Mouse (Mus musculus): Measurements from ENCODE around the gene Fads1. TPM values are rescaled to one million over a fixed set of nuclear protein-coding genes. Genes with fewer than 3 reads are reported as not detected.
"Not testable (repeated sequence)": the region's sequence is repeated elsewhere in the genome, so short reads cannot be mapped to it uniquely, and the experiment has no call there.

Gene Fads1
- polyA plus RNA-seq, 1 experiment from 2014 or later = 44.5 TPM

GRCm38 (mm10) chr19:10168441-10168840 is 14.2 kb upstream of the Fads1 start:
- Histone ChIP-seq H3K27me3 (replicated peaks; ENCODE audit: insufficient read depth, low read length) (no peaks in the 10 kb centered on the region), H3K36me3 (ENCODE audit: insufficient read depth, low read length) (no peaks in the 10 kb centered on the region), H3K4me3 (ENCODE audit: low read depth, low read length) (no peak overlapping the region), H3K4me1 (ENCODE audit: insufficient read depth, low read depth, low read length) (no peaks in the 10 kb centered on the region), H3K27ac (ENCODE audit: low read length) (no peak overlapping the region), H3K9ac (replicated peaks; ENCODE audit: low read depth) (no peak overlapping the region), H3K9me3 (ENCODE audit: low read length) (no peaks in the 10 kb centered on the region), H3K4me2 (replicated peaks; ENCODE audit: low read depth, low read length) (no peak overlapping the region)
- no peak for ATAC-seq
- no peak for DNase-seq (ENCODE audit: low spot score)
- WGBS = 57% methylated on average over 3 of the region's 3 CpGs
- no peak for TF ChIP-seq EP300 (IDR thresholded peaks at IDR 0.05)
- TF ChIP-seq CTCF (IDR thresholded peaks at IDR 0.05) = no peak

- TF ChIP-seq EP300 (IDR thresholded peaks at IDR 0.05) = no peak
- TF ChIP-seq CTCF (IDR thresholded peaks at IDR 0.05) = no peak
- H3K4me3 ChIP-seq (ENCODE audit: low read depth, low read length) = no peak overlapping the region
- H3K9me3 ChIP-seq (ENCODE audit: low read length) = no peaks in the 10 kb centered on the region
- H3K36me3 ChIP-seq (ENCODE audit: insufficient read depth, low read length) = no peaks in the 10 kb centered on the region
- ATAC-seq (no peak), DNase-seq (ENCODE audit: low spot score) (no peak)
- H3K9ac ChIP-seq (replicated peaks; ENCODE audit: low read depth) = no peak overlapping the region
- no peak overlapping the region for H3K4me2 ChIP-seq (replicated peaks; ENCODE audit: low read depth, low read length)
- no peak overlapping the region for H3K27ac ChIP-seq (ENCODE audit: low read length)
- no peaks in the 10 kb centered on the region for H3K27me3 ChIP-seq (replicated peaks; ENCODE audit: insufficient read depth, low read length)
- no peaks in the 10 kb centered on the region for H3K4me1 ChIP-seq (ENCODE audit: insufficient read depth, low read depth, low read length)
Observed at GRCm38 (mm10) chr19:10169179-10169578, 13.5 kb upstream of the Fads1 start.

GRCm38 (mm10) chr19:10169692-10170330 is 12.9 kb upstream of the Fads1 start:
- WGBS = 94% methylated on average over 3 of the region's 3 CpGs
- not testable (repeated sequence) for H3K9ac ChIP-seq (replicated peaks; ENCODE audit: low read depth); H3K27me3 ChIP-seq (replicated peaks; ENCODE audit: insufficient read depth, low read length); DNase-seq (ENCODE audit: low spot score); H3K4me2 ChIP-seq (replicated peaks; ENCODE audit: low read depth, low read length); H3K9me3 ChIP-seq (ENCODE audit: low read length); H3K27ac ChIP-seq (ENCODE audit: low read length); ATAC-seq; H3K4me1 ChIP-seq (ENCODE audit: insufficient read depth, low read depth, low read length); H3K36me3 ChIP-seq (ENCODE audit: insufficient read depth, low read length); H3K4me3 ChIP-seq (ENCODE audit: low read depth, low read length)

GRCm38 (mm10) chr19:10170466-10170865 is 12.2 kb upstream of the Fads1 start:
- Histone ChIP-seq H3K27ac (ENCODE audit: low read length) (no peak overlapping the region), H3K9ac (replicated peaks; ENCODE audit: low read depth) (no peak overlapping the region), H3K4me1 (ENCODE audit: insufficient read depth, low read depth, low read length) (no peaks in the 10 kb centered on the region), H3K36me3 (ENCODE audit: insufficient read depth, low read length) (no peaks in the 10 kb centered on the region), H3K9me3 (ENCODE audit: low read length) (no peaks in the 10 kb centered on the region), H3K27me3 (replicated peaks; ENCODE audit: insufficient read depth, low read length) (no peaks in the 10 kb centered on the region), H3K4me2 (replicated peaks; ENCODE audit: low read depth, low read length) (no peak overlapping the region), H3K4me3 (ENCODE audit: low read depth, low read length) (no peak overlapping the region)
- ATAC-seq = no peak
- no peak for DNase-seq (ENCODE audit: low spot score)
- TF ChIP-seq CTCF (IDR thresholded peaks at IDR 0.05) (no peak), EP300 (IDR thresholded peaks at IDR 0.05) (no peak)
- WGBS = 40% methylated on average over 1 of the region's 1 CpGs

- WGBS = 79% methylated on average over 7 of the region's 7 CpGs
- no peak overlapping the region for H3K4me3 ChIP-seq (ENCODE audit: low read depth, low read length)
Observed at GRCm38 (mm10) chr19:10171359-10171758, 11.3 kb upstream of the Fads1 start.

GRCm38 (mm10) chr19:10171846-10172245 is 10.8 kb upstream of the Fads1 start:
- Histone ChIP-seq H3K27ac (ENCODE audit: low read length) (no peak overlapping the region), H3K27me3 (replicated peaks; ENCODE audit: insufficient read depth, low read length) (no peaks in the 10 kb centered on the region), H3K36me3 (ENCODE audit: insufficient read depth, low read length) (no peaks in the 10 kb centered on the region), H3K4me1 (ENCODE audit: insufficient read depth, low read depth, low read length) (no peaks in the 10 kb centered on the region), H3K9me3 (ENCODE audit: low read length) (no peaks in the 10 kb centered on the region), H3K4me2 (replicated peaks; ENCODE audit: low read depth, low read length) (no peak overlapping the region), H3K9ac (replicated peaks; ENCODE audit: low read depth) (no peak overlapping the region), H3K4me3 (ENCODE audit: low read depth, low read length) (no peak overlapping the region)
- ATAC-seq (no peak), DNase-seq (ENCODE audit: low spot score) (no peak)
- no peak for TF ChIP-seq EP300 (IDR thresholded peaks at IDR 0.05)

More at GRCm38 (mm10) chr19:10171359-10171758, 11.3 kb upstream of the Fads1 start:
- Histone ChIP-seq H3K36me3 (ENCODE audit: insufficient read depth, low read length) (no peaks in the 10 kb centered on the region), H3K9me3 (ENCODE audit: low read length) (no peaks in the 10 kb centered on the region), H3K27me3 (replicated peaks; ENCODE audit: insufficient read depth, low read length) (no peaks in the 10 kb centered on the region), H3K4me2 (replicated peaks; ENCODE audit: low read depth, low read length) (no peak overlapping the region), H3K9ac (replicated peaks; ENCODE audit: low read depth) (no peak overlapping the region), H3K27ac (ENCODE audit: low read length) (no peak overlapping the region), H3K4me1 (ENCODE audit: insufficient read depth, low read depth, low read length) (no peaks in the 10 kb centered on the region)
- ATAC-seq (no peak), DNase-seq (ENCODE audit: low spot score) (no peak)
- TF ChIP-seq CTCF (IDR thresholded peaks at IDR 0.05) = no peak
- TF ChIP-seq EP300 (IDR thresholded peaks at IDR 0.05) = no peak
